Mouse (Mus musculus) gastrocnemius, adult 2 months (tissue): ENCODE measurements around the gene St3gal4. TPM values are rescaled to one million over a fixed set of nuclear protein-coding genes. Genes with fewer than 3 reads are reported as not detected.

Source experiments
- DNase-seq: peaks from one replicate; pipeline ENCODE4 v3.0.0; 2022
- H3K27ac ChIP-seq: fragments of 200-600 bp; 2 replicates; pipeline ENCODE4 v1.8.1; 2022; ENCODE audit warnings: mild to moderate bottlenecking
- H3K4me3 ChIP-seq: fragments of 200-600 bp; 2 replicates; pipeline ENCODE4 v1.8.1; 2022; ENCODE audit warnings: mild to moderate bottlenecking, moderate library complexity
- CTCF ChIP-seq: fragments of 200-600 bp; IDR thresholded peaks from 2 replicates; pipeline ENCODE4 v1.8.1; 2022; ENCODE audit warnings: antibody characterized with exemption, mild to moderate bottlenecking, moderate library complexity
- intact Hi-C: fragments of 180-260 bp; cut with DNase I; formaldehyde crosslinking; loops from one replicate; pipeline ENCODE4 v1.15.1; 2025
- total RNA-seq, 2 experiments: library from RNA; stranded (reverse); gene quantifications; 2 replicates each; pipeline ENCODE4 v1.2.3; 2021

Gene St3gal4
- total RNA-seq, 2 experiments from 2014 or later, result 4.2 to 4.3 TPM

- TF ChIP-seq CTCF, result no peak
- Histone ChIP-seq H3K4me3 (no peak overlapping the region), H3K27ac (peak overlapping the region; percentile 65; the same call in 1 of the 2 replicates)
- no peak for DNase-seq
- intact Hi-C loops, result no loop called here
Measured at GRCm38 (mm10) chr9:35059881-35060280, 59.2 kb downstream of the St3gal4 start.

GRCm38 (mm10) chr9:35058596-35059354 is 60.3 kb downstream of the St3gal4 start:
- Histone ChIP-seq H3K4me3 (no peak overlapping the region), H3K27ac (peak overlapping the region; percentile 65)
- peak; percentile 57 for DNase-seq
- TF ChIP-seq CTCF, result no peak
- intact Hi-C loops, result no loop called here

- no peak for DNase-seq
- no peak for TF ChIP-seq CTCF
- Histone ChIP-seq H3K27ac (peak overlapping the region; percentile 64), H3K4me3 (no peak overlapping the region)
- intact Hi-C loops, result no loop called here
Measured at GRCm38 (mm10) chr9:35058186-35058585, 60.9 kb downstream of the St3gal4 start.

GRCm38 (mm10) chr9:35057631-35058030 is 61.4 kb downstream of the St3gal4 start:
- no peak overlapping the region for H3K27ac ChIP-seq
- TF ChIP-seq CTCF, result no peak
- no peak overlapping the region for H3K4me3 ChIP-seq
- intact Hi-C loops, result no loop called here
- DNase-seq, result no peak

GRCm38 (mm10) chr9:35056611-35057010 is 62.5 kb downstream of the St3gal4 start:
- intact Hi-C loops, result no loop called here
- TF ChIP-seq CTCF, result no peak
- DNase-seq, result no peak
- Histone ChIP-seq H3K27ac (peak overlapping the region; percentile 24; the same call in 1 of the 2 replicates), H3K4me3 (no peak overlapping the region)

GRCm38 (mm10) chr9:35055528-35056330 is 63.3 kb downstream of the St3gal4 start:
- intact Hi-C loops, result no loop called here
- no peak for DNase-seq
- TF ChIP-seq CTCF, result no peak
- Histone ChIP-seq H3K4me3 (no peak overlapping the region), H3K27ac (peak overlapping the region; percentile 24; the same call in 1 of the 2 replicates)

GRCm38 (mm10) chr9:35053669-35054068 is 65.4 kb downstream of the St3gal4 start:
- DNase-seq, result no peak
- no peak overlapping the region for H3K4me3 ChIP-seq
- H3K27ac ChIP-seq, result no peak overlapping the region
- intact Hi-C loops, result no loop called here
- TF ChIP-seq CTCF, result no peak

- DNase-seq, result no peak
- no peak for TF ChIP-seq CTCF
- no peak overlapping the region for H3K4me3 ChIP-seq
- intact Hi-C loops, result no loop called here
- no peak overlapping the region for H3K27ac ChIP-seq
Measured at GRCm38 (mm10) chr9:35053081-35053480, 66.0 kb downstream of the St3gal4 start.

GRCm38 (mm10) chr9:35052671-35053070 is 66.4 kb downstream of the St3gal4 start:
- H3K4me3 ChIP-seq, result no peak overlapping the region
- intact Hi-C loops, result no loop called here
- no peak for TF ChIP-seq CTCF
- no peak for DNase-seq
- H3K27ac ChIP-seq, result no peak overlapping the region

GRCm38 (mm10) chr9:35051666-35052065 is 67.4 kb downstream of the St3gal4 start:
- no peak overlapping the region for H3K27ac ChIP-seq

GRCm38 (mm10) chr9:35050701-35051454 is 68.2 kb downstream of the St3gal4 start:
- 0 out of 2 replicates have a peak overlapping the region, but pooled peaks have one; percentile 16 for H3K27ac ChIP-seq
- DNase-seq, result no peak
- intact Hi-C loops, result no loop called here
- no peak overlapping the region for H3K4me3 ChIP-seq
- TF ChIP-seq CTCF, result no peak

More at GRCm38 (mm10) chr9:35051666-35052065, 67.4 kb downstream of the St3gal4 start:
- intact Hi-C loops, result no loop called here
- no peak overlapping the region for H3K4me3 ChIP-seq
- no peak for DNase-seq
- no peak for TF ChIP-seq CTCF

- H3K27ac ChIP-seq, result 0 out of 2 replicates have a peak overlapping the region, but pooled peaks have one; percentile 16
- no peak for TF ChIP-seq CTCF
- intact Hi-C loops, result loop anchor here (5.0 kb wide), 1 partner anchor 62 kb away; no protein-coding TSS in a partner anchor
- no peak for DNase-seq
- no peak overlapping the region for H3K4me3 ChIP-seq
Measured at GRCm38 (mm10) chr9:35049891-35050527, 69.1 kb downstream of the St3gal4 start.
